ENCODE assay signal across 8 mouse cellular contexts in the genomic region with DNA sequence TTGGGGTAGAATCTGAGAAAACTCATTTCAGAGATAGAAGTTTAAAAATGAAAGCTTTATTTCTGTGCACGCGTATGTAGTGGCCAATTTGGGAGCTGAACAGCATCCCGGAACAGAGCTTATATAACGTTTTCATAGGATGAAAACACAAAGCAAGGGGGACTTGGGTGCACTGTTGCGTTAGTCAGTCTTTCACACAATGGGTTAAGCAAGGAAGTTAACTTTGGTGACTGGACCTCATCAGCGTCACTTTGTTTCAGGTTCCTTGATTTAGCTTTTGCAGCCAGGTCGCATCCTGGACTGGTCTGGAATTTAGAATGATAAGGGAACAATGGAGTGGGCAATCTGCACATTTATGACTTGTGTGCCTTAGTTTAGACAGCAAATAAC. TPM values are rescaled to one million over a fixed set of nuclear protein-coding genes. Genes with fewer than 3 reads are reported as not detected.
A peak's percentile ranks its signal among the peaks of the same experiment; 100 is the strongest.
DNase-seq lines count a peak whose midpoint lies in the region; ATAC-seq and TF ChIP-seq lines count a peak whose summit lies in the region.

No protein-coding gene starts in this region.

- TF ChIP-seq POLR2A in cerebellum, adult 2 months (IDR thresholded peaks at IDR 0.05; ENCODE audit: borderline replicate concordance, insufficient read depth, low read length) = no peak
- no peak for TF ChIP-seq POLR2A in spleen, adult 2 months (IDR thresholded peaks at IDR 0.05; ENCODE audit: low read depth, low read length)

- peak overlapping the region; percentile 64 for H3K9ac ChIP-seq in liver, embryonic 13.5 days

- peak overlapping the region; percentile 18; the same call in 1 of the 2 replicates for H3K27ac ChIP-seq in cerebellum, adult 2 months (ENCODE audit: insufficient read depth, low read length)
- H3K27ac ChIP-seq in spleen, adult 2 months (ENCODE audit: insufficient read depth, low read length) = peak overlapping the region; percentile 60
- H3K27ac ChIP-seq in liver, embryonic 13.5 days = peak overlapping the region; percentile 48; the same call in 1 of the 2 replicates

- peak overlapping the region; percentile 81 for H3K4me3 ChIP-seq in cerebellum, adult 2 months (replicated peaks; ENCODE audit: insufficient read depth, low read depth, low read length)
- H3K4me3 ChIP-seq in spleen, adult 2 months (ENCODE audit: extremely low read depth, insufficient read depth, insufficient read length) = peak overlapping the region; percentile 71
- peak overlapping the region; percentile 71 for H3K4me3 ChIP-seq in liver, embryonic 13.5 days (replicated peaks)

- DNase-seq in cerebellum, adult 2 months = no peak
- DNase-seq in cerebellum, postnatal 36 days = no peak
- no peak for DNase-seq in spleen, adult 2 months (ENCODE audit: low read depth in 1 of 2, low spot score in 2 of 2)
- no peak for DNase-seq in spleen, postnatal 10 days (ENCODE audit: low spot score in 2 of 2)
- DNase-seq in liver, embryonic 13.5 days = no peak
- no peak for DNase-seq in adrenal gland, postnatal 36 days
- no peak for DNase-seq in embryo, embryonic 9.5 days (ENCODE audit: extremely low spot score)
- no peak for DNase-seq in c-Kit-positive CD71-positive TER-119-positive erythroid progenitor cells, embryonic 14.5 days (ENCODE audit: low spot score)

- H3K27me3 ChIP-seq in cerebellum, adult 2 months (ENCODE audit: control insufficient read depth, insufficient read depth, low read length) = no peaks in the 10 kb centered on the region
- H3K27me3 ChIP-seq in spleen, adult 2 months (ENCODE audit: control insufficient read depth, insufficient read depth, low read length) = no peaks in the 10 kb centered on the region
- peaks cover 11% of the 10 kb centered on the region for H3K27me3 ChIP-seq in liver, embryonic 13.5 days

- H3K4me2 ChIP-seq in liver, embryonic 13.5 days = peak overlapping the region; percentile 89

- no peak for TF ChIP-seq CTCF in cerebellum, adult 2 months (IDR thresholded peaks at IDR 0.05; ENCODE audit: borderline replicate concordance, insufficient read depth, low read depth, low read length)
- TF ChIP-seq CTCF in spleen, adult 2 months (IDR thresholded peaks at IDR 0.05; ENCODE audit: extremely low read depth, insufficient read depth, insufficient read length, insufficient replicate concordance) = no peak

- 0 out of 2 replicates have a peak, but pooled peaks cover 2% of the 10 kb centered on the region for H3K36me3 ChIP-seq in spleen, adult 2 months (ENCODE audit: control insufficient read depth, insufficient read depth, low read length)
- peaks cover 12% of the 10 kb centered on the region for H3K36me3 ChIP-seq in liver, embryonic 13.5 days

- no peaks in the 10 kb centered on the region for H3K9me3 ChIP-seq in liver, embryonic 13.5 days (replicated peaks)

- peaks cover 7% of the 10 kb centered on the region for H3K4me1 ChIP-seq in cerebellum, adult 2 months (ENCODE audit: control insufficient read depth, insufficient read depth, low read length)
- H3K4me1 ChIP-seq in spleen, adult 2 months (ENCODE audit: control insufficient read depth, insufficient read depth, insufficient read length) = peaks cover 6% of the 10 kb centered on the region; the same call in 1 of the 2 replicates
- peaks cover 21% of the 10 kb centered on the region for H3K4me1 ChIP-seq in liver, embryonic 13.5 days (replicated peaks)

- no peak for ATAC-seq in liver, embryonic 13.5 days (ENCODE audit: low read depth)

- WGBS in cerebellum, adult 2 months = 5% methylated on average over 7 of the region's 7 CpGs
- WGBS in spleen, adult 2 months = 2% methylated on average over 7 of the region's 7 CpGs
- 18% methylated on average over 7 of the region's 7 CpGs for WGBS in liver, embryonic 13.5 days (ENCODE audit: insufficient replicate concordance)

RNA-seq across cellular contexts. Expression of a gene that starts 0.5 kb away (rescaled TPM):
- polyA plus RNA-seq in cerebellum, adult 2 months (2012; rRNA removed) = 4.8 and 5.9 TPM in 2 replicates
- polyA plus RNA-seq in spleen, adult 2 months (2012; rRNA removed) = 4.3 and 6.4 TPM in 2 replicates
- 1.3 and 1.4 TPM in 2 replicates for polyA plus RNA-seq in liver, embryonic 13.5 days (2015; fragmentation: Nextera tagmentation; extraction: Ambion mirVana)
- 1 to 10 TPM; 8.7 to 9.9 TPM for total RNA-seq in adrenal gland, postnatal 36 days (2021)

RNA-seq across cellular contexts. Expression of a gene that starts 7.0 kb away (rescaled TPM):
- 3.9 and 4.4 TPM in 2 replicates for polyA plus RNA-seq in cerebellum, adult 2 months (2012; rRNA removed)
- 3.2 and 3.7 TPM in 2 replicates for polyA plus RNA-seq in spleen, adult 2 months (2012; rRNA removed)
- 1.3 and 1.4 TPM in 2 replicates for polyA plus RNA-seq in liver, embryonic 13.5 days (2015; fragmentation: Nextera tagmentation; extraction: Ambion mirVana)
- 1 to 10 TPM; 4.7 to 5.2 TPM for total RNA-seq in adrenal gland, postnatal 36 days (2021)

RNA-seq across cellular contexts. Expression of a gene that starts 12.7 kb away (rescaled TPM):
- 4.0 and 4.3 TPM in 2 replicates for polyA plus RNA-seq in cerebellum, adult 2 months (2012; rRNA removed)
- 6.1 TPM in 2 replicates for polyA plus RNA-seq in spleen, adult 2 months (2012; rRNA removed)
- 1.1 and 1.8 TPM in 2 replicates for polyA plus RNA-seq in liver, embryonic 13.5 days (2015; fragmentation: Nextera tagmentation; extraction: Ambion mirVana)
- 1 to 10 TPM; 6.4 to 7.9 TPM for total RNA-seq in adrenal gland, postnatal 36 days (2021)

RNA-seq across cellular contexts. Expression of a gene that starts 18.1 kb away (rescaled TPM):
- 8.2 and 8.6 TPM in 2 replicates for polyA plus RNA-seq in cerebellum, adult 2 months (2012; rRNA removed)
- polyA plus RNA-seq in spleen, adult 2 months (2012; rRNA removed) = 7.2 and 10.0 TPM in 2 replicates
- polyA plus RNA-seq in liver, embryonic 13.5 days (2015; fragmentation: Nextera tagmentation; extraction: Ambion mirVana) = 1.7 and 2.1 TPM in 2 replicates
- total RNA-seq in adrenal gland, postnatal 36 days (2021) = 10 to 100 TPM; 10.7 to 12.2 TPM

RNA-seq across cellular contexts. Expression of a gene that starts 27.9 kb away (rescaled TPM):
- 19.3 and 20.6 TPM in 2 replicates for polyA plus RNA-seq in cerebellum, adult 2 months (2012; rRNA removed)
- 24.9 and 35.9 TPM in 2 replicates for polyA plus RNA-seq in spleen, adult 2 months (2012; rRNA removed)
- polyA plus RNA-seq in liver, embryonic 13.5 days (2015; fragmentation: Nextera tagmentation; extraction: Ambion mirVana) = 9.1 and 10.4 TPM in 2 replicates
- 10 to 100 TPM; 12.7 to 12.8 TPM for total RNA-seq in adrenal gland, postnatal 36 days (2021)
